Mouse (Mus musculus) intestine, embryonic 16.5 days (tissue): ENCODE results near the gene Pacrg. TPM values are rescaled to one million over a fixed set of nuclear protein-coding genes. Genes with fewer than 3 reads are reported as not detected.
A peak's percentile ranks its signal among the peaks of the same experiment; 100 is the strongest.

ENCODE experiments used
- ATAC-seq: fragments of 200-750 bp; cut with Nextera tagmentation; 2 replicates; pipeline ENCODE4 v1.8.0; 2017; ENCODE audit warnings: moderate TSS enrichment, moderate library complexity
- H3K27ac ChIP-seq: fragments of 300-500 bp; sonication (generic); 2 replicates; pipeline ENCODE4 v1.5.1; 2014; ENCODE audit warnings: mild to moderate bottlenecking, low read length
- H3K27me3 ChIP-seq: fragments of 300-500 bp; sonication (generic); replicated peaks from 2 replicates; pipeline ENCODE4 v1.6.1; 2014; ENCODE audit warnings: low read length, control low read depth, mixed read lengths; ENCODE audit not compliant: control insufficient read depth, insufficient read depth
- H3K36me3 ChIP-seq: fragments of 300-500 bp; sonication (generic); 2 replicates; pipeline ENCODE4 v1.6.1; 2014; ENCODE audit warnings: low read length, control low read depth; ENCODE audit not compliant: control insufficient read depth, insufficient read depth
- H3K4me1 ChIP-seq: fragments of 300-500 bp; sonication (generic); 2 replicates; pipeline ENCODE4 v1.6.1; 2014; ENCODE audit warnings: low read length, control low read depth, mixed read lengths; ENCODE audit not compliant: control insufficient read depth, insufficient read depth
- H3K4me2 ChIP-seq: fragments of 300-500 bp; sonication (generic); 2 replicates; pipeline ENCODE4 v1.6.1; 2014; ENCODE audit warnings: low read depth, low read length, control low read depth
- H3K4me3 ChIP-seq: fragments of 300-500 bp; sonication (generic); 2 replicates; pipeline ENCODE4 v1.5.1; 2014; ENCODE audit warnings: mild to moderate bottlenecking, low read length
- H3K9ac ChIP-seq: fragments of 300-500 bp; sonication (generic); 2 replicates; pipeline ENCODE4 v1.6.1; 2014; ENCODE audit warnings: low read depth, low read length
- H3K9me3 ChIP-seq: fragments of 300-500 bp; sonication (generic); 2 replicates; pipeline ENCODE4 v1.6.1; 2016; ENCODE audit warnings: low read length, control low read depth; ENCODE audit not compliant: control insufficient read depth
- WGBS: fragments of 180-500 bp; shearing (Covaris S2); extraction: QIAGEN DNeasy Blood & Tissue Kit; methylation state at CpG from one replicate; pipeline ENCODE4 v1.1.7; 2014; 5-methylcytosine and 5-hydroxymethylcytosine counted together
- polyA plus RNA-seq: library from polyadenylated mRNA; unstranded; fragments of >200 nt; fragmentation: Nextera tagmentation; extraction: Ambion mirVana; gene quantifications from 2 replicates; pipeline ENCODE4 v1.2.1, GENCODE M21; 2015

Pacrg gene
- polyA plus RNA-seq, 1 experiment from 2014 or later, result 0.66 TPM

- 84% methylated on average over 6 of the region's 6 CpGs for WGBS
- Histone ChIP-seq H3K4me1 (no peaks in the 10 kb centered on the region), H3K9me3 (no peaks in the 10 kb centered on the region), H3K9ac (no peak overlapping the region), H3K36me3 (no peaks in the 10 kb centered on the region), H3K27ac (no peak overlapping the region), H3K4me2 (no peak overlapping the region), H3K27me3 (no peaks in the 10 kb centered on the region), H3K4me3 (no peak overlapping the region)
- no peak for ATAC-seq
These were observed 341.0 kb downstream of the Pacrg start for GRCm38 (mm10) chr17:10498935-10499655.

- Histone ChIP-seq H3K4me3 (no peak overlapping the region), H3K27ac (no peak overlapping the region), H3K27me3 (no peaks in the 10 kb centered on the region), H3K4me1 (no peaks in the 10 kb centered on the region), H3K9me3 (no peaks in the 10 kb centered on the region), H3K4me2 (no peak overlapping the region), H3K9ac (no peak overlapping the region), H3K36me3 (no peaks in the 10 kb centered on the region)
- no peak for ATAC-seq
- WGBS, result 39% methylated on average over 4 of the region's 4 CpGs
These were observed 342.2 kb downstream of the Pacrg start for GRCm38 (mm10) chr17:10497781-10498420.

- 69% methylated on average over 8 of the region's 8 CpGs for WGBS
- no peak for ATAC-seq
- Histone ChIP-seq H3K27me3 (no peaks in the 10 kb centered on the region), H3K9ac (no peak overlapping the region), H3K4me3 (no peak overlapping the region), H3K4me2 (no peak overlapping the region), H3K9me3 (no peaks in the 10 kb centered on the region), H3K4me1 (no peaks in the 10 kb centered on the region), H3K36me3 (no peaks in the 10 kb centered on the region), H3K27ac (no peak overlapping the region)
These were observed 344.0 kb downstream of the Pacrg start for GRCm38 (mm10) chr17:10496066-10496465.

GRCm38 (mm10) chr17:10495588-10495987 is 344.5 kb downstream of the Pacrg start:
- no peak overlapping the region for H3K27ac ChIP-seq
- H3K4me1 ChIP-seq, result no peaks in the 10 kb centered on the region
- H3K9ac ChIP-seq, result no peak overlapping the region
- no peaks in the 10 kb centered on the region for H3K27me3 ChIP-seq
- no peak overlapping the region for H3K4me3 ChIP-seq
- 44% methylated on average over 8 of the region's 8 CpGs for WGBS
- H3K9me3 ChIP-seq, result no peaks in the 10 kb centered on the region
- no peak overlapping the region for H3K4me2 ChIP-seq
- ATAC-seq, result no peak
- no peaks in the 10 kb centered on the region for H3K36me3 ChIP-seq

- no peaks in the 10 kb centered on the region for H3K27me3 ChIP-seq
- no peak overlapping the region for H3K4me2 ChIP-seq
- no peak overlapping the region for H3K9ac ChIP-seq
- H3K9me3 ChIP-seq, result no peaks in the 10 kb centered on the region
- no peak for ATAC-seq
- WGBS, result 53% methylated on average over 3 of the region's 3 CpGs
- H3K4me3 ChIP-seq, result no peak overlapping the region
- no peak overlapping the region for H3K27ac ChIP-seq
- H3K4me1 ChIP-seq, result 0 out of 2 replicates have a peak, but pooled peaks cover 2% of the 10 kb centered on the region
- no peaks in the 10 kb centered on the region for H3K36me3 ChIP-seq
These were observed 347.0 kb downstream of the Pacrg start for GRCm38 (mm10) chr17:10493124-10493523.

- 51% methylated on average over 8 of the region's 8 CpGs for WGBS
- Histone ChIP-seq H3K36me3 (no peaks in the 10 kb centered on the region), H3K4me3 (no peak overlapping the region), H3K9me3 (no peaks in the 10 kb centered on the region), H3K27me3 (no peaks in the 10 kb centered on the region), H3K9ac (no peak overlapping the region), H3K27ac (no peak overlapping the region), H3K4me1 (0 out of 2 replicates have a peak, but pooled peaks cover 2% of the 10 kb centered on the region), H3K4me2 (no peak overlapping the region)
- ATAC-seq, result peak; percentile 65; the same call in 1 of the 2 replicates
These were observed 349.5 kb downstream of the Pacrg start for GRCm38 (mm10) chr17:10490374-10491169.

- H3K9ac ChIP-seq, result no peak overlapping the region
- H3K4me2 ChIP-seq, result no peak overlapping the region
- H3K27me3 ChIP-seq, result no peaks in the 10 kb centered on the region
- WGBS, result 90% methylated on average over 2 of the region's 2 CpGs
- ATAC-seq, result no peak
- H3K27ac ChIP-seq, result no peak overlapping the region
- 0 out of 2 replicates have a peak, but pooled peaks cover 2% of the 10 kb centered on the region for H3K4me1 ChIP-seq
- H3K36me3 ChIP-seq, result no peaks in the 10 kb centered on the region
- H3K9me3 ChIP-seq, result no peaks in the 10 kb centered on the region
- no peak overlapping the region for H3K4me3 ChIP-seq
These were observed 351.2 kb downstream of the Pacrg start for GRCm38 (mm10) chr17:10488873-10489272.

GRCm38 (mm10) chr17:10483945-10484546 is 356.1 kb downstream of the Pacrg start:
- ATAC-seq, result no peak
- no peaks in the 10 kb centered on the region for H3K9me3 ChIP-seq
- H3K27ac ChIP-seq, result no peak overlapping the region
- WGBS, result 67% methylated on average over 6 of the region's 6 CpGs
- H3K4me2 ChIP-seq, result no peak overlapping the region
- no peak overlapping the region for H3K9ac ChIP-seq
- H3K4me3 ChIP-seq, result no peak overlapping the region
- no peaks in the 10 kb centered on the region for H3K36me3 ChIP-seq
- no peaks in the 10 kb centered on the region for H3K4me1 ChIP-seq
- H3K27me3 ChIP-seq, result no peaks in the 10 kb centered on the region

- 83% methylated on average over 1 of the region's 1 CpGs for WGBS
- Histone ChIP-seq H3K9me3 (no peaks in the 10 kb centered on the region), H3K4me3 (no peak overlapping the region)
These were observed 359.0 kb downstream of the Pacrg start for GRCm38 (mm10) chr17:10481081-10481480.

More at GRCm38 (mm10) chr17:10481081-10481480, 359.0 kb downstream of the Pacrg start:
- Histone ChIP-seq H3K36me3 (no peaks in the 10 kb centered on the region), H3K27ac (no peak overlapping the region), H3K27me3 (no peaks in the 10 kb centered on the region), H3K9ac (no peak overlapping the region), H3K4me2 (no peak overlapping the region), H3K4me1 (no peaks in the 10 kb centered on the region)
- ATAC-seq, result no peak
